Mouse (Mus musculus) limb, embryonic 15.5 days (tissue): ENCODE measurements around the gene Ube2d2b. TPM values are rescaled to one million over a fixed set of nuclear protein-coding genes. Genes with fewer than 3 reads are reported as not detected.

Experiments used
- ATAC-seq: fragments of 200-750 bp; cut with Nextera tagmentation; 2 replicates; pipeline ENCODE4 v1.8.0; 2017; ENCODE audit warnings: low read depth, moderate TSS enrichment; ENCODE audit not compliant: insufficient number of reproducible peaks, low FRiP score, low TSS enrichment
- H3K27ac ChIP-seq: fragments of 300-500 bp; sonication (generic); 2 replicates; pipeline ENCODE4 v1.5.1; 2015; ENCODE audit warnings: moderate library complexity, mild to moderate bottlenecking, inconsistent platforms
- H3K27me3 ChIP-seq: fragments of 300-500 bp; sonication (generic); 2 replicates; pipeline ENCODE4 v1.6.1; 2015; ENCODE audit warnings: inconsistent platforms
- H3K36me3 ChIP-seq: fragments of 300-500 bp; sonication (generic); 2 replicates; pipeline ENCODE4 v1.6.1; 2015; ENCODE audit warnings: inconsistent platforms
- H3K4me1 ChIP-seq: fragments of 300-500 bp; sonication (generic); 2 replicates; pipeline ENCODE4 v1.6.1; 2015; ENCODE audit warnings: inconsistent platforms
- H3K4me2 ChIP-seq: fragments of 300-500 bp; sonication (generic); 2 replicates; pipeline ENCODE4 v1.6.1; 2015; ENCODE audit warnings: mild to moderate bottlenecking, inconsistent platforms
- H3K4me3 ChIP-seq: fragments of 300-500 bp; sonication (generic); 2 replicates; pipeline ENCODE4 v1.5.1; 2015; ENCODE audit warnings: mild to moderate bottlenecking, inconsistent platforms
- H3K9ac ChIP-seq: fragments of 300-500 bp; sonication (generic); 2 replicates; pipeline ENCODE4 v1.6.1; 2015; ENCODE audit warnings: inconsistent platforms
- H3K9me3 ChIP-seq: fragments of 300-500 bp; sonication (generic); 2 replicates; pipeline ENCODE4 v1.6.1; 2016; ENCODE audit warnings: inconsistent platforms
- WGBS: fragments of 180-500 bp; shearing (Covaris S2); methylation state at CpG from one replicate; pipeline ENCODE4 v1.1.7; 2015; 5-methylcytosine and 5-hydroxymethylcytosine counted together
- polyA plus RNA-seq: library from polyadenylated mRNA; unstranded; fragments of >200 nt; fragmentation: Nextera tagmentation; extraction: Ambion mirVana; gene quantifications from 2 replicates; pipeline ENCODE4 v1.2.1, GENCODE M21; 2015

Ube2d2b gene
- polyA plus RNA-seq, 1 experiment from 2014 or later: not detected

DNA sequence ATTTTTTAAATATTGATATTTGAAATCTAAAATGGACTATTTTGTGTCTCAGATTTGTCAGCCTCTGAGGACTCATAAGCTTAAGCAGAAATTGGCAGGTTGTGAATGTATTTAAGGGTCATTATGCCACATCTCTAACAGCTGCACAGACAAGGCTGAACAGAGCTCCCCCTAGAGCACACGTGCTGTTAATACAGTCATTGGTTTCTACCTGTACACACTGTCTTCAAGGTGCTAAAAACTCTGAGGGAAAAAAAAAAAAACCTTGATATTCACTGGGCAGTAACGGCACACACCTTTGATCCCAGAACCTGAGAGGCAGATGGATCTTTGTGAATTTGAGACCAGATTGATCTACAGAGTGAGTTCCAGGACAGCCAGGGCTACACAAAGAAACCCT, 29.1 kb downstream of the Ube2d2b start:
- WGBS: 36% methylated on average over 2 of the region's 2 CpGs
- H3K27me3 ChIP-seq: no peaks in the 10 kb centered on the region
- no peak for ATAC-seq
- no peak overlapping the region for H3K4me3 ChIP-seq
- no peaks in the 10 kb centered on the region for H3K9me3 ChIP-seq
- no peaks in the 10 kb centered on the region for H3K36me3 ChIP-seq
- H3K27ac ChIP-seq: no peak overlapping the region
- H3K4me1 ChIP-seq: peaks cover 8% of the 10 kb centered on the region
- H3K9ac ChIP-seq: no peak overlapping the region
- H3K4me2 ChIP-seq: no peak overlapping the region

GRCm38 (mm10) chr5:107863971-107864370, 34.1 kb downstream of the Ube2d2b start:
- no peaks in the 10 kb centered on the region for H3K36me3 ChIP-seq
- no peak overlapping the region for H3K4me2 ChIP-seq
- no peak overlapping the region for H3K27ac ChIP-seq
- 82% methylated on average over 3 of the region's 3 CpGs for WGBS
- H3K4me1 ChIP-seq: peaks cover 10% of the 10 kb centered on the region
- H3K4me3 ChIP-seq: no peak overlapping the region
- ATAC-seq: no peak
- no peaks in the 10 kb centered on the region for H3K9me3 ChIP-seq
- no peaks in the 10 kb centered on the region for H3K27me3 ChIP-seq
- no peak overlapping the region for H3K9ac ChIP-seq

DNA sequence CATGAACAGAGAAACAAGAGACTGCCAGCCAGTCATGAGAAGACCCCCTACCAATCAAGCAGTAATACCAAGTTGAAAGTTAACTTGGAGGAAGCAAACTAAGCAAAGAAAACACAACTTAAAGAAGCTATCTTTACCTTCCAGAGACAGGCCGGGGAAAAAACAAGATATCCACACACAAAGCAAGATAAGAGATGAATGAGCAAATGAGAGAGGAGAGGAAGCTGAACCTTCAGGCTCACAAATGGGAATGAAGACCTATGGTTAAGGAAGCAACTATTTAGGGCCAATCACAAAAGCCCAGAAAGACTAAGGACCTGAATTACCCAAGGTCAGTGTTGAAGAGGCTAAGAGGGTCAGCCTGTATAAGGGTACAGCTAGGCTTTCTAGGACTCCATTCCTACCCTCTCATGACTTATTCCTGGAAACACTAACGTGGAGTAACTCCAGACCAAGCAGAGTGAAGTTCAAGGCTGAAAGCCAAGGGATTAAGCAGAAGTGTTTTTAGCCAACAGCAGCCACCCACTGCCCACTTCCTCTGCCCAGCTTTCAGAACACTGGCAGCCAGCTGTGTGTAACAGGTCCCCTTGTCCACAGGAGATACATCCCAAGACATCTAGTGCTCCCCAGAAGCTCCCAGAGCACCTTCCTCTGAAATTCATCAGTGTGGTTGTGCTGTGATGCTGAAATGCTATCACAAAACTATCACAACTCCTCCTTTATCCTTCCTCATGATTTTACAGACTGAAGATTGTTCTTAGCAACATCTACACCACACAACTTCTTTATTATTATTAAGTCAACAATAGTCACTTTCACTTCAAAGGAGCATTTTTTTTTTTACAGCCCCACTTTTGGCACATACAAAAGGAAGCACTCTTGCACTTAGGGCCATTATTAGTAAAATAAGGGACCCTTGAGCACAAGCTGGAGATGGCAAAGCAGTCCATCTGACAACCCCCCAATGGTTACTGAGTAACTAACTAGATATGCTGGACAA, 36.5 kb downstream of the Ube2d2b start:
- Histone ChIP-seq H3K4me2 (no peak overlapping the region), H3K27me3 (no peaks in the 10 kb centered on the region), H3K9me3 (no peaks in the 10 kb centered on the region), H3K27ac (no peak overlapping the region), H3K4me3 (no peak overlapping the region), H3K4me1 (peaks cover 10% of the 10 kb centered on the region), H3K9ac (no peak overlapping the region), H3K36me3 (no peaks in the 10 kb centered on the region)
- no peak for ATAC-seq
- WGBS: 61% methylated on average over 2 of the region's 2 CpGs

DNA sequence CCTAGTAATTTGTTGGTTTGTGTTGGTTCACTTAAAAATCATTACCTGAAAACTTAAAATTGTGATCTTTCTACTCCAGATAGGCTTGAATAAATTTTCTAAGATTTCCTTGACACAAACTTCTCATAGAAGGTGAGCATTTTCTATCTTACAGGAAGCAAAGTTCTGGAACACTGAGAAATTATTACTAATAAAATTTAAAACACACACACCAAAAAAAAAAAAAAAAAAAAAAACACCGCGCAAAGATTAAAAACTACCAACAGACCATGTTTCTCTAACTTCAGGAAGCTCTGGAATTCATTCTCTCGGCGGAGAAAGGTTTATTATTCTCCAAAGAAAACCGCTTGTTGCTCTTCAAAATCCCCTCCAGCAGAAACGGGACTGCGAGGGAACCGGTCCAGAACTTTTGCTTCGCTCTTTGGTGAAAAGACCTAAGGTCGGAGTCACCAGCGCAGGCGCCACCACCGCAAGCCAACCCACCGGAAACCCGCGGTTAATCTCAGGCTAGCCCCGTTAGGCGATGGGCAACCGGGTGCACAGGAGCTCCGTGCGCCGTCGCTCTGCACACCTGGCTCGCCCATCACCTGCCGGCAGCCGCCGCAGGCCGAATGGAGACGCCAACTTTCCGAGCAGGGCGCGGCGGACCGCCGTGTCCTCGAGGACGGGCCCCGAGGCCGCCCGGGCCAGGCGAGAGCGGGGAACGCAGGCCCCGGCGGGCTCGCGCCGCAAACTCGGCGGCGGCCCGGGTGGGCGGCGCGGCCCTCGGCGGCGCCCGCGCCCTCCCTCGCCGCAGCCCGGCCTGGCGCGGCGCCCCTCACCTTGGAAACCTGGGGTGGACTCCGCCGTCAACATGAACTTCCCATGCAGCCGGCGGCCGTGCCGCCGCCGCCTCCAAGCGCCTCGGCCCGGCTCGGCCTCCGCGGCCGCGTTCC, 38.3 kb downstream of the Ube2d2b start:
- Histone ChIP-seq H3K4me2 (peak overlapping the region; percentile 67), H3K9ac (peak overlapping the region; percentile 86), H3K27me3 (no peaks in the 10 kb centered on the region), H3K9me3 (no peaks in the 10 kb centered on the region), H3K4me1 (peaks cover 10% of the 10 kb centered on the region), H3K27ac (peak overlapping the region; percentile 97), H3K36me3 (no peaks in the 10 kb centered on the region), H3K4me3 (peak overlapping the region; percentile 91)
- under 1% methylated on average over 80 of the region's 82 CpGs for WGBS
- ATAC-seq: peak; percentile 76

GRCm38 (mm10) chr5:107868905-107869424, 39.1 kb downstream of the Ube2d2b start:
- Histone ChIP-seq H3K27me3 (no peaks in the 10 kb centered on the region), H3K4me3 (peak overlapping the region; percentile 91), H3K36me3 (no peaks in the 10 kb centered on the region), H3K9me3 (no peaks in the 10 kb centered on the region), H3K4me1 (peaks cover 10% of the 10 kb centered on the region), H3K4me2 (peak overlapping the region; percentile 67), H3K9ac (peak overlapping the region; percentile 86), H3K27ac (peak overlapping the region; percentile 97)
- ATAC-seq: peak; percentile 98
- under 1% methylated on average over 58 of the region's 58 CpGs for WGBS

GRCm38 (mm10) chr5:107869701-107870100, 39.8 kb downstream of the Ube2d2b start:
- no peak for ATAC-seq
- Histone ChIP-seq H3K9me3 (no peaks in the 10 kb centered on the region), H3K27me3 (no peaks in the 10 kb centered on the region), H3K36me3 (no peaks in the 10 kb centered on the region), H3K4me1 (peaks cover 10% of the 10 kb centered on the region), H3K4me2 (no peak overlapping the region), H3K27ac (no peak overlapping the region), H3K9ac (no peak overlapping the region), H3K4me3 (no peak overlapping the region)
- 51% methylated on average over 2 of the region's 2 CpGs for WGBS

GRCm38 (mm10) chr5:107873330-107873729, 43.4 kb downstream of the Ube2d2b start:
- 81% methylated on average over 6 of the region's 6 CpGs for WGBS
- no peak overlapping the region for H3K4me3 ChIP-seq
- no peaks in the 10 kb centered on the region for H3K9me3 ChIP-seq
- H3K36me3 ChIP-seq: no peaks in the 10 kb centered on the region
- H3K27me3 ChIP-seq: no peaks in the 10 kb centered on the region
- ATAC-seq: no peak
- no peaks in the 10 kb centered on the region for H3K4me1 ChIP-seq
- no peak overlapping the region for H3K9ac ChIP-seq
- H3K27ac ChIP-seq: no peak overlapping the region
- H3K4me2 ChIP-seq: no peak overlapping the region

DNA sequence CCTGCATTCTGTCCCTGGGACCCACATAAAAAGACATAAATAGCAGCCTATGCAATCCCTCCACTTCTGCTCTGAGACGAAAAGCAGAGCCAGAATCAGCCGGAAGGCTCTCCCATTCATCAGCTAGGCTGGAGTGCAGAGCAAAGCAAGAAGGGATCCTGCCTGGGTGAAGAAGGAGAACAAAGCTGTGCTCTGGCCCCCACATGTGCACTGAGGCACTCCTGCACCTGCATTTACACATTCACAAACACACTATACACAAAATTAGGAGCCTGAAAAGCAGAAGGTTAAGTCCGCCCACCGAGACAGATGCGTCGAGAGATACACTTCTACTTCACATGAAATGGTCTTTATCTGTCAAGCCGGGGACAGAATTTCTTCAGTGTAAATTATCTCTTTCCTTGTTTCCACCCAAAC, 44.0 kb downstream of the Ube2d2b start:
- Histone ChIP-seq H3K27me3 (no peaks in the 10 kb centered on the region), H3K9ac (no peak overlapping the region), H3K4me3 (no peak overlapping the region), H3K36me3 (no peaks in the 10 kb centered on the region), H3K4me1 (no peaks in the 10 kb centered on the region), H3K4me2 (no peak overlapping the region), H3K9me3 (no peaks in the 10 kb centered on the region), H3K27ac (no peak overlapping the region)
- ATAC-seq: no peak
- WGBS: 65% methylated on average over 7 of the region's 7 CpGs

DNA sequence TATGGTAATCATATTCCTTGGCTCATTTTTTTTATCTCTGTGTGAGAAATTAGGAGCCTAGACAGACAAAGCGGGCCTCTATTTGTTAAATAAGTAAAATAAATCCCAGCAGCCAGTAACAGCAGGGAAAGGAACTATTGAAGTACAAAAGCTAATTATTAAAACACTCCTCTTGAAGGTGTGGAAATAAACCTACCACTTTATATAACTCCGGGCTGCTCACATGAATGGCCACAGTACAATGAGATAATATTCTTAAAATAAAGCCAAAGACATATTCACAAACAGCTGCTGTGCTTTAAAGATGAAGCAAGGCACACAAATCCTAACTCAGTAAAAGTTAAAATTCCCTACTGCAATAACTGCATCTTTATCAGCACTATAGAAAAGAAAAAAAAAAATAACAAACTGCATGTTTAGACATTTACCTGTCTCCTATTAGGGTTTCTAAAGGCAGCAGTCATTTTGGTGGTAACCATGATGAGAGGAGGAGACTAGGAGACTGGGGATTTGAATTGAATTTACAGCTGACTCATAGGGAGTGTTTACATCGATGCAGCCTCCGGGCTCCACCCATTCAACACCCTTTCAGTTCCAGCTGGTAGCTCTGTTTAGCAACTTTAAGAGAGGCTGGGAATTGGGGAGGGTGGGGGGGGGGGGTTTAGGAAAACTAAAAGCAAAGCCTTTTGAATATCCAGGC, 44.8 kb downstream of the Ube2d2b start, which contains the start of gene Evi5:
TSS of gene Evi5 (minus strand) at position 547 of the 700 bp plus-strand sequence.
- no peak within 1 kb of the TSS for H3K4me2 ChIP-seq
- no peak within 1 kb of the TSS for H3K4me3 ChIP-seq
- H3K9me3 ChIP-seq: no peaks in the 10 kb centered on the region
- 35% methylated on average over 4 of the region's 4 CpGs for WGBS
- H3K4me1 ChIP-seq: no peaks in the 10 kb centered on the region
- no peaks in the 10 kb centered on the region for H3K27me3 ChIP-seq
- H3K36me3 ChIP-seq: no peaks in the 10 kb centered on the region
- no peak within 1 kb of the TSS for H3K9ac ChIP-seq
- no peak within 1 kb of the TSS for H3K27ac ChIP-seq
- no peak for ATAC-seq

GRCm38 (mm10) chr5:107875261-107875611, 45.3 kb downstream of the Ube2d2b start:
- H3K4me1 ChIP-seq: no peaks in the 10 kb centered on the region
- H3K27ac ChIP-seq: no peak overlapping the region

GRCm38 (mm10) chr5:107877053-107877452, 47.2 kb downstream of the Ube2d2b start:
- no peak for ATAC-seq
- 79% methylated on average over 1 of the region's 1 CpGs for WGBS

More at GRCm38 (mm10) chr5:107875261-107875611, 45.3 kb downstream of the Ube2d2b start:
- Histone ChIP-seq H3K9me3 (no peaks in the 10 kb centered on the region), H3K27me3 (no peaks in the 10 kb centered on the region), H3K4me3 (no peak overlapping the region), H3K4me2 (no peak overlapping the region), H3K36me3 (no peaks in the 10 kb centered on the region), H3K9ac (no peak overlapping the region)
- no peak for ATAC-seq

More at GRCm38 (mm10) chr5:107877053-107877452, 47.2 kb downstream of the Ube2d2b start:
- Histone ChIP-seq H3K4me2 (no peak overlapping the region), H3K36me3 (no peaks in the 10 kb centered on the region), H3K9me3 (no peaks in the 10 kb centered on the region), H3K27ac (no peak overlapping the region), H3K9ac (no peak overlapping the region), H3K27me3 (no peaks in the 10 kb centered on the region), H3K4me1 (no peaks in the 10 kb centered on the region), H3K4me3 (no peak overlapping the region)
